Mouse (Mus musculus) liver, embryonic 14.5 days (tissue): Measurements from ENCODE around the gene Cbln3.

Experiments used
- CTCF ChIP-seq: IDR thresholded peaks from 2 replicates; pipeline ENCODE4 v1.5.1; 2016; ENCODE audit warnings: antibody characterized with exemption, low read depth, control low read depth
- EP300 ChIP-seq: IDR thresholded peaks from 2 replicates; pipeline ENCODE4 v1.6.1; 2016; ENCODE audit warnings: antibody characterized with exemption, low read depth

DNA sequence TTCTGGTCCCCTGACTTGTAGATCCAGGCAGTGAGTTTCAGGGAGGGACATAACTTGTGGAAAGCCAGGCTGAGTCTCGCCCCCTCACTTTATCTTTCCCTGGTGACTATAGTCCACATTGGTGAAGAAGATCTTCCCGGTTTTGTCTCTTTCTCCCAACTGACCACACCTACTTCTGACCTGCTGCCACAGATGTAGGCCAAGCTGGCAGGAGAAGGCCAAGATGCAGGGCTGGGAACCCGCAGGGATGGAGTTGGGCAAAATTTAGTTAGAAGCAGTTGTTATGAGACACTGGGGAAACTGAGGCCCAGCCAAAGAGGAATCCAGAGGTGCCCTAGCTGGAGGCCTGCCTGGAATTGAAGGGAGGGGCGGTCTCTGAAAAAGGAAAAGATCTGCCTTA lies 51.1 kb downstream of the Cbln3 start:
- TF ChIP-seq CTCF (no peak), EP300 (no peak)
